Mouse (Mus musculus) neural tube, embryonic 11.5 days (tissue): ENCODE results near the gene Atp6v1g2. TPM values are rescaled to one million over a fixed set of nuclear protein-coding genes. Genes with fewer than 3 reads are reported as not detected.
"Not testable (repeated sequence)": the region's sequence is repeated elsewhere in the genome, so short reads cannot be mapped to it uniquely, and the experiment has no call there.

Experiments
- ATAC-seq: fragments of 200-750 bp; cut with Nextera tagmentation; 2 replicates; pipeline ENCODE4 v1.8.0; 2017; ENCODE audit warnings: moderate number of reproducible peaks, mild to moderate bottlenecking, moderate TSS enrichment, moderate library complexity; ENCODE audit not compliant: insufficient read depth, low FRiP score, low TSS enrichment
- DNase-seq: peaks from one replicate; pipeline ENCODE4 v3.0.0-alpha.2; 2015; ENCODE audit warnings: low spot score
- H3K27ac ChIP-seq: fragments of 300-500 bp; sonication (generic); 2 replicates; pipeline ENCODE4 v1.5.1; 2014; ENCODE audit warnings: low read depth, mild to moderate bottlenecking, low read length
- H3K27me3 ChIP-seq: fragments of 300-500 bp; sonication (generic); 2 replicates; pipeline ENCODE4 v1.6.1; 2014; ENCODE audit warnings: mild to moderate bottlenecking, low read length, mixed read lengths; ENCODE audit not compliant: control insufficient read depth, insufficient read depth
- H3K36me3 ChIP-seq: fragments of 300-500 bp; sonication (generic); 2 replicates; pipeline ENCODE4 v1.6.1; 2014; ENCODE audit warnings: mild to moderate bottlenecking, low read length, moderate library complexity, mixed read lengths; ENCODE audit not compliant: control insufficient read depth, insufficient read depth
- H3K4me1 ChIP-seq: fragments of 300-500 bp; sonication (generic); 2 replicates; pipeline ENCODE4 v1.6.1; 2014; ENCODE audit warnings: low read length, mixed read lengths; ENCODE audit not compliant: control insufficient read depth, insufficient read depth
- H3K4me2 ChIP-seq: fragments of 300-500 bp; sonication (generic); 2 replicates; pipeline ENCODE4 v1.6.1; 2014; ENCODE audit warnings: low read depth, mild to moderate bottlenecking, moderate library complexity
- H3K4me3 ChIP-seq: fragments of 300-500 bp; sonication (generic); 2 replicates; pipeline ENCODE4 v1.5.1; 2014; ENCODE audit warnings: low read depth, low read length
- H3K9ac ChIP-seq: fragments of 300-500 bp; sonication (generic); 2 replicates; pipeline ENCODE4 v1.6.1; 2014; ENCODE audit warnings: mild to moderate bottlenecking, low read length
- H3K9me3 ChIP-seq: fragments of 300-500 bp; sonication (generic); 2 replicates; pipeline ENCODE4 v1.6.1; 2016; ENCODE audit warnings: low read length; ENCODE audit not compliant: control insufficient read depth
- WGBS: fragments of 180-500 bp; shearing (Covaris S2); extraction: QIAGEN DNeasy Blood & Tissue Kit; methylation state at CpG from one replicate; pipeline ENCODE4 v1.1.7; 2014; 5-methylcytosine and 5-hydroxymethylcytosine counted together
- polyA plus RNA-seq: library from polyadenylated mRNA; unstranded; fragments of >200 nt; fragmentation: Nextera tagmentation; extraction: Ambion mirVana; gene quantifications from 2 replicates; pipeline ENCODE4 v1.2.1, GENCODE M21; 2014

The Atp6v1g2 gene
- polyA plus RNA-seq, 1 experiment from 2014 or later, result 16.8 TPM

- peaks cover 9% of the 10 kb centered on the region; the same call in 1 of the 2 replicates for H3K36me3 ChIP-seq
- ATAC-seq (no peak), DNase-seq (no peak)
- no peaks in the 10 kb centered on the region for H3K9me3 ChIP-seq
- H3K4me1 ChIP-seq, result no peaks in the 10 kb centered on the region; the same call in none of the 2 replicates
- WGBS, result 91% methylated on average over 10 of the region's 10 CpGs
- H3K4me2 ChIP-seq, result no peak overlapping the region
- no peak overlapping the region for H3K9ac ChIP-seq
- no peaks in the 10 kb centered on the region for H3K27me3 ChIP-seq
- no peak overlapping the region for H3K27ac ChIP-seq
- no peak overlapping the region for H3K4me3 ChIP-seq
These were observed 2.4 kb upstream of the Atp6v1g2 start for GRCm38 (mm10) chr17:35231022-35231421.

- Histone ChIP-seq H3K9me3 (no peaks in the 10 kb centered on the region), H3K4me3 (no peak overlapping the region), H3K27ac (no peak overlapping the region), H3K4me1 (peaks cover 3% of the 10 kb centered on the region), H3K9ac (no peak overlapping the region), H3K27me3 (no peaks in the 10 kb centered on the region), H3K4me2 (no peak overlapping the region), H3K36me3 (peaks cover 9% of the 10 kb centered on the region; the same call in 1 of the 2 replicates)
- 17% methylated on average over 12 of the region's 12 CpGs for WGBS
- no peak for ATAC-seq
- DNase-seq, result peak; percentile 87
These were observed 1.4 kb upstream of the Atp6v1g2 start for GRCm38 (mm10) chr17:35232043-35232442.

GRCm38 (mm10) chr17:35232659-35233058 is 801 bp upstream of the Atp6v1g2 start:
- ATAC-seq, result no peak
- Histone ChIP-seq H3K27ac (no peak overlapping the region), H3K27me3 (no peaks in the 10 kb centered on the region), H3K4me1 (peaks cover 3% of the 10 kb centered on the region), H3K9ac (no peak overlapping the region), H3K4me3 (no peak overlapping the region), H3K9me3 (no peaks in the 10 kb centered on the region), H3K4me2 (no peak overlapping the region), H3K36me3 (peaks cover 9% of the 10 kb centered on the region; the same call in 1 of the 2 replicates)
- 91% methylated on average over 5 of the region's 5 CpGs for WGBS
- DNase-seq, result no peak

GRCm38 (mm10) chr17:35234090-35234489 is 630 bp downstream of the Atp6v1g2 start:
- 0 out of 2 replicates have a peak overlapping the region, but pooled peaks have one; percentile 64 for H3K4me3 ChIP-seq
- not testable (repeated sequence) for H3K27me3 ChIP-seq, H3K27ac ChIP-seq, H3K4me2 ChIP-seq, H3K36me3 ChIP-seq, H3K4me1 ChIP-seq, H3K9me3 ChIP-seq, DNase-seq, H3K9ac ChIP-seq, ATAC-seq
- 92% methylated on average over 7 of the region's 7 CpGs for WGBS

- H3K36me3 ChIP-seq, result peaks cover 3% of the 10 kb centered on the region; the same call in 1 of the 2 replicates
- ATAC-seq, result no peak
- 5% methylated on average over 31 of the region's 31 CpGs for WGBS
- H3K27me3 ChIP-seq, result no peaks in the 10 kb centered on the region
- peak overlapping the region; percentile 89 for H3K9ac ChIP-seq
- no peaks in the 10 kb centered on the region for H3K9me3 ChIP-seq
- peak overlapping the region; percentile 90 for H3K4me2 ChIP-seq
- peak overlapping the region; percentile 64 for H3K4me3 ChIP-seq
- H3K27ac ChIP-seq, result peak overlapping the region; percentile 91
- H3K4me1 ChIP-seq, result peaks cover 3% of the 10 kb centered on the region
- DNase-seq, result peak; percentile 65
These were observed 1.4 kb downstream of the Atp6v1g2 start for GRCm38 (mm10) chr17:35234903-35235302.

GRCm38 (mm10) chr17:35235614-35236389 is 2.3 kb downstream of the Atp6v1g2 start, which contains the start of gene Nfkbil1:
Gene Nfkbil1, minus strand, starts transcription at chr17:35235792.
- WGBS, result 0% methylated on average over 35 of the region's 35 CpGs
- Histone ChIP-seq H3K9ac (peak within 1 kb of the TSS; percentile 89), H3K4me1 (peaks cover 7% of the 10 kb centered on the region), H3K36me3 (peaks cover 2% of the 10 kb centered on the region; the same call in 1 of the 2 replicates), H3K9me3 (no peaks in the 10 kb centered on the region), H3K27ac (peak within 1 kb of the TSS; percentile 91), H3K27me3 (no peaks in the 10 kb centered on the region), H3K4me3 (peak within 1 kb of the TSS; percentile 64), H3K4me2 (peak within 1 kb of the TSS; percentile 90)
- peak; percentile 93 for DNase-seq
- ATAC-seq, result peak; percentile 76

- Histone ChIP-seq H3K4me3 (peak overlapping the region; percentile 64), H3K27ac (peak overlapping the region; percentile 91), H3K9ac (peak overlapping the region; percentile 89), H3K27me3 (no peaks in the 10 kb centered on the region), H3K4me1 (peaks cover 9% of the 10 kb centered on the region), H3K9me3 (no peaks in the 10 kb centered on the region), H3K4me2 (peak overlapping the region; percentile 90), H3K36me3 (peaks cover 2% of the 10 kb centered on the region; the same call in 1 of the 2 replicates)
- DNase-seq (peak; percentile 96), ATAC-seq (peak; percentile 60)
- WGBS, result under 1% methylated on average over 18 of the region's 18 CpGs
These were observed 2.9 kb downstream of the Atp6v1g2 start for GRCm38 (mm10) chr17:35236390-35236746.

GRCm38 (mm10) chr17:35236996-35237395 is 3.5 kb downstream of the Atp6v1g2 start:
- ATAC-seq (no peak), DNase-seq (no peak)
- Histone ChIP-seq H3K27me3 (no peaks in the 10 kb centered on the region), H3K4me3 (peak overlapping the region; percentile 64), H3K9me3 (no peaks in the 10 kb centered on the region), H3K27ac (no peak overlapping the region), H3K9ac (peak overlapping the region; percentile 89), H3K4me1 (peaks cover 9% of the 10 kb centered on the region), H3K4me2 (peak overlapping the region; percentile 90), H3K36me3 (peaks cover 2% of the 10 kb centered on the region; the same call in 1 of the 2 replicates)
- WGBS, result 89% methylated on average over 9 of the region's 9 CpGs

GRCm38 (mm10) chr17:35237504-35237903 is 4.0 kb downstream of the Atp6v1g2 start:
- H3K4me3 ChIP-seq, result no peak overlapping the region
- H3K4me2 ChIP-seq, result no peak overlapping the region
- peaks cover 9% of the 10 kb centered on the region for H3K4me1 ChIP-seq

More at GRCm38 (mm10) chr17:35237504-35237903, 4.0 kb downstream of the Atp6v1g2 start:
- Histone ChIP-seq H3K36me3 (peaks cover 2% of the 10 kb centered on the region; the same call in 1 of the 2 replicates), H3K27me3 (no peaks in the 10 kb centered on the region), H3K9me3 (no peaks in the 10 kb centered on the region), H3K9ac (no peak overlapping the region), H3K27ac (no peak overlapping the region)
- WGBS, result 89% methylated on average over 12 of the region's 12 CpGs
- DNase-seq (no peak), ATAC-seq (no peak)
